Mouse (Mus musculus) cerebellum, adult 2 months (tissue): ENCODE results near the gene Ercc1.

ENCODE experiments used
- CTCF ChIP-seq: fragments of 200-500 bp; IDR thresholded peaks from 2 replicates; pipeline ENCODE4 v1.5.1; 2011; ENCODE audit warnings: low read depth, mild to moderate bottlenecking, control low read depth, low read length, moderate library complexity, borderline replicate concordance; ENCODE audit not compliant: insufficient read depth
- POLR2A ChIP-seq: fragments of 200-500 bp; IDR thresholded peaks from 2 replicates; pipeline ENCODE4 v1.6.1; 2011; ENCODE audit warnings: low read length, control low read depth, borderline replicate concordance; ENCODE audit not compliant: insufficient read depth

DNA sequence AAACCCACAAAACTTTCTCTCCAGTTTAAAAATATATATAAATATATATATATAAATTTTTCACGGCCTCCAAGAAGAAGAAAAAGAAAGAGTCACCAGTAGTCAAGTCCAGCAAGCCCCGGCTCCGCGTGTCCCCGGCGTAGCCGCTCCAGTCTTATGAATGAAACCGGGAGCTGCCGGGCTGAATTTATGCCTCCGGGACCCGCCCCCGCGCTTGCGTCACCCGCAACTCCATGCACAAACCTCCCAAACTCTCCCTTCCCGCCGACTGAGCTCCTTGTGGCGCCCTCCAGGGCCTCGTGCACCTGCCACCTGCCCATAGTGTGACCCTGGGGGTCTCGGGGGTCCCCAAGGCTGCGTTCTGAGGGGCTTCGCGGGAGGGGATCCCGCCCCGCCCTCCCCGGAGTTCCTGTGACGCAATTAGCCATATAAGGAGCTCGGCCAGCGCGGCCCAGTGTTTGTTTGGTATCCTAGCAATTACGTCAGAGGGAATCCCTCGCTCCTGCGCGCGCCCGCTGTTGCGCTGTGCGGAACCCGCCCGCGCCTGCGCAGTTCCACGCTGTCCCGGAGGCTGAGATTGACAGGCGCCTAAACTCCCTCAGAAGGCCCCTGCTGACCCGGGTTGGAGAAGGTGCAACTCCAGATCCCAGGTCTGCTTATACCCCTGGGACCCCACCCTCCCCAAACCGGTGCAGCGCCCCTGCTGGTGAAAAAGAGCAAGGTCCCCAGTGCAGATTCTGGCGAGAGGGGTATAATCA lies 34.5 kb upstream of the Ercc1 start, which contains the start of gene Fosb:
- TF ChIP-seq CTCF (peak; percentile 44; the same call in 1 of the 2 replicates), POLR2A (peak; percentile 22; the same call in 1 of the 2 replicates)
